Mouse (Mus musculus) kidney, embryonic 15.5 days (tissue): ENCODE data around the gene Cnn2. TPM values are rescaled to one million over a fixed set of nuclear protein-coding genes. Genes with fewer than 3 reads are reported as not detected.

Source experiments
- ATAC-seq: fragments of 200-750 bp; cut with Nextera tagmentation; replicated peaks from 2 replicates; pipeline ENCODE4 v1.8.0; 2017; ENCODE audit warnings: moderate TSS enrichment; ENCODE audit not compliant: low FRiP score
- H3K27ac ChIP-seq: fragments of 300-500 bp; sonication (generic); 2 replicates; pipeline ENCODE4 v1.5.1; 2015; ENCODE audit warnings: mild to moderate bottlenecking, inconsistent platforms
- H3K27me3 ChIP-seq: fragments of 300-500 bp; sonication (generic); 2 replicates; pipeline ENCODE4 v1.6.1; 2015; ENCODE audit warnings: inconsistent platforms
- H3K36me3 ChIP-seq: fragments of 300-500 bp; sonication (generic); 2 replicates; pipeline ENCODE4 v1.6.1; 2015; ENCODE audit warnings: inconsistent platforms
- H3K4me1 ChIP-seq: fragments of 300-500 bp; sonication (generic); 2 replicates; pipeline ENCODE4 v1.6.1; 2015; ENCODE audit warnings: inconsistent platforms
- H3K4me2 ChIP-seq: fragments of 300-500 bp; sonication (generic); 2 replicates; pipeline ENCODE4 v1.6.1; 2015; ENCODE audit warnings: moderate library complexity, mild to moderate bottlenecking, inconsistent platforms
- H3K4me3 ChIP-seq: fragments of 300-500 bp; sonication (generic); replicated peaks from 2 replicates; pipeline ENCODE4 v1.5.1; 2015; ENCODE audit warnings: mild to moderate bottlenecking, inconsistent platforms
- H3K9ac ChIP-seq: fragments of 300-500 bp; sonication (generic); 2 replicates; pipeline ENCODE4 v1.6.1; 2015; ENCODE audit warnings: mild to moderate bottlenecking, inconsistent platforms
- H3K9me3 ChIP-seq: fragments of 300-500 bp; sonication (generic); replicated peaks from 2 replicates; pipeline ENCODE4 v1.6.1; 2016; ENCODE audit warnings: inconsistent platforms
- WGBS: fragments of 180-500 bp; shearing (Covaris S2); methylation state at CpG from one replicate; pipeline ENCODE4 v1.1.7; 2015; ENCODE audit warnings: mixed read lengths; 5-methylcytosine and 5-hydroxymethylcytosine counted together
- polyA plus RNA-seq: library from polyadenylated mRNA; unstranded; fragments of >200 nt; fragmentation: Nextera tagmentation; extraction: Ambion mirVana; gene quantifications from 2 replicates; pipeline ENCODE4 v1.2.1, GENCODE M21; 2015

Gene Cnn2
- polyA plus RNA-seq, 1 experiment from 2014 or later, result 292 TPM

DNA sequence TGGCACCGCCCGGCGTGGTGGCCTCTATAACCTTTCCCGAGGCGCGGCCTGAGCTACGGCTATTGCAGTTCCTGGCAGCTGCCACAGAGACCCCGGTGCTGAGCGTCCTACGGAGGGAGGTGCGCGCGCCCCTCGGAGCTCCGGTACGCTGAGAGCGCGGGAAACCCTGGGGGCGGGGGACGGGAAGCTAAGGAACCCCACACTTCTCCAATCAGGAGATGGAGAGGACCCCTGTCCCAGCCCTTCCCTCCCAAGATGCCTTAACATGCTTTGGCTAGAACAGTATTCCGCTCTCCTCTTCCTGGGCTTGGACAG lies 17.2 kb upstream of the Cnn2 start:
- Histone ChIP-seq H3K4me2 (peak overlapping the region; percentile 92), H3K27ac (no peak overlapping the region), H3K9ac (peak overlapping the region; percentile 47), H3K27me3 (peaks cover 29% of the 10 kb centered on the region), H3K9me3 (no peaks in the 10 kb centered on the region), H3K36me3 (peaks cover 51% of the 10 kb centered on the region), H3K4me1 (peaks cover 23% of the 10 kb centered on the region), H3K4me3 (peak overlapping the region; percentile 45)
- WGBS, result 3% methylated on average over 21 of the region's 21 CpGs
- 0 out of 2 replicates have a peak, but pooled peaks have one; percentile 1 for ATAC-seq

- Histone ChIP-seq H3K4me2 (no peak overlapping the region), H3K4me3 (no peak overlapping the region), H3K27me3 (peaks cover 29% of the 10 kb centered on the region), H3K4me1 (peaks cover 23% of the 10 kb centered on the region), H3K27ac (no peak overlapping the region), H3K36me3 (peaks cover 51% of the 10 kb centered on the region), H3K9ac (no peak overlapping the region; the same call in 1 of the 2 replicates), H3K9me3 (no peaks in the 10 kb centered on the region)
- no peak for ATAC-seq
- WGBS, result 53% methylated on average over 14 of the region's 14 CpGs
Measured at GRCm38 (mm10) chr10:79972831-79973230, 15.6 kb upstream of the Cnn2 start.

GRCm38 (mm10) chr10:79974087-79974486 lies 14.3 kb upstream of the Cnn2 start:
- WGBS, result 88% methylated on average over 21 of the region's 21 CpGs
- Histone ChIP-seq H3K36me3 (peaks cover 54% of the 10 kb centered on the region), H3K27me3 (peaks cover 29% of the 10 kb centered on the region), H3K27ac (no peak overlapping the region), H3K9me3 (no peaks in the 10 kb centered on the region), H3K4me2 (no peak overlapping the region), H3K4me3 (no peak overlapping the region), H3K9ac (no peak overlapping the region), H3K4me1 (peaks cover 23% of the 10 kb centered on the region)
- ATAC-seq, result no peak; the same call in 1 of the 2 replicates

- Histone ChIP-seq H3K9me3 (no peaks in the 10 kb centered on the region), H3K4me2 (no peak overlapping the region), H3K27ac (no peak overlapping the region), H3K9ac (no peak overlapping the region), H3K4me1 (peaks cover 25% of the 10 kb centered on the region), H3K4me3 (no peak overlapping the region), H3K27me3 (peaks cover 27% of the 10 kb centered on the region), H3K36me3 (peaks cover 59% of the 10 kb centered on the region)
- no peak for ATAC-seq
- 77% methylated on average over 8 of the region's 8 CpGs for WGBS
Measured at GRCm38 (mm10) chr10:79974668-79975067, 13.7 kb upstream of the Cnn2 start.

- Histone ChIP-seq H3K27ac (no peak overlapping the region), H3K9ac (no peak overlapping the region), H3K4me3 (no peak overlapping the region), H3K9me3 (no peaks in the 10 kb centered on the region), H3K36me3 (peaks cover 68% of the 10 kb centered on the region), H3K27me3 (peaks cover 14% of the 10 kb centered on the region), H3K4me1 (peaks cover 21% of the 10 kb centered on the region), H3K4me2 (no peak overlapping the region)
- 86% methylated on average over 28 of the region's 28 CpGs for WGBS
- no peak for ATAC-seq
Measured at GRCm38 (mm10) chr10:79976071-79976721, 12.2 kb upstream of the Cnn2 start.

- Histone ChIP-seq H3K9ac (no peak overlapping the region), H3K4me2 (no peak overlapping the region), H3K4me1 (peaks cover 21% of the 10 kb centered on the region; the same call in 1 of the 2 replicates), H3K9me3 (no peaks in the 10 kb centered on the region), H3K27ac (no peak overlapping the region), H3K4me3 (no peak overlapping the region), H3K36me3 (peaks cover 72% of the 10 kb centered on the region), H3K27me3 (peaks cover 10% of the 10 kb centered on the region)
- ATAC-seq, result no peak
- 79% methylated on average over 35 of the region's 36 CpGs for WGBS
Measured at GRCm38 (mm10) chr10:79976722-79977107, 11.7 kb upstream of the Cnn2 start.

DNA sequence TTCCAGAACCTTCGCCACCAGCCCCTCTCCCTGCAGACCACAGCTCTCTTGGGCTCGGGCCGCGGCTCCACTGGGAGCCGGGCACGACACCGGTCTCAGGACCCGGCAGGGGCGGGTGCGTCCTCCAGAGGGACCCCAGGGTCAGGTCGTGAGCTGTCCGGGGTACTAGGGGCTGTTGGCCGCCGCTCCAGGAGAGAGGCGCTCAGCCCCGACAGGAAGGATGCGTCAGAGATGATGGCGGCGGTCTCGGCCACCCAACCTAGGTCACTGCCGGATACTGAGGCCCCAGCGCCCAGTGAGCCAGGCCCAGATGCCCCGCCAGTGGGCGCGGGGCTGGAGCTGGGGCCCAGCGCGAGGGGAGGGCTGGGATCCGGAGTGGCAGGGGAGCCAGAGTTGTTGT lies 11.1 kb upstream of the Cnn2 start:
- no peak overlapping the region for H3K4me3 ChIP-seq
- H3K9ac ChIP-seq, result no peak overlapping the region
- no peak overlapping the region for H3K4me2 ChIP-seq
- H3K27ac ChIP-seq, result no peak overlapping the region
- H3K9me3 ChIP-seq, result no peaks in the 10 kb centered on the region
- ATAC-seq, result no peak
- peaks cover 23% of the 10 kb centered on the region for H3K4me1 ChIP-seq
- H3K36me3 ChIP-seq, result peaks cover 73% of the 10 kb centered on the region
- WGBS, result 80% methylated on average over 28 of the region's 28 CpGs
- H3K27me3 ChIP-seq, result peaks cover 4% of the 10 kb centered on the region

GRCm38 (mm10) chr10:79978061-79978460 lies 10.3 kb upstream of the Cnn2 start:
- 95% methylated on average over 21 of the region's 21 CpGs for WGBS
- H3K36me3 ChIP-seq, result peaks cover 73% of the 10 kb centered on the region

GRCm38 (mm10) chr10:79979401-79980155 lies 8.8 kb upstream of the Cnn2 start:
- no peak for ATAC-seq
- no peak overlapping the region for H3K4me2 ChIP-seq
- H3K36me3 ChIP-seq, result peaks cover 63% of the 10 kb centered on the region
- no peak overlapping the region for H3K27ac ChIP-seq
- no peaks in the 10 kb centered on the region for H3K9me3 ChIP-seq
- peaks cover 30% of the 10 kb centered on the region for H3K4me1 ChIP-seq
- WGBS, result 93% methylated on average over 22 of the region's 22 CpGs
- H3K4me3 ChIP-seq, result no peak overlapping the region
- H3K27me3 ChIP-seq, result no peaks in the 10 kb centered on the region
- H3K9ac ChIP-seq, result no peak overlapping the region

More at GRCm38 (mm10) chr10:79978061-79978460, 10.3 kb upstream of the Cnn2 start:
- no peak overlapping the region for H3K9ac ChIP-seq
- no peak overlapping the region for H3K4me3 ChIP-seq
- H3K27ac ChIP-seq, result no peak overlapping the region
- no peaks in the 10 kb centered on the region for H3K9me3 ChIP-seq
- peaks cover 26% of the 10 kb centered on the region for H3K4me1 ChIP-seq
- no peak overlapping the region for H3K4me2 ChIP-seq
- H3K27me3 ChIP-seq, result no peaks in the 10 kb centered on the region
- ATAC-seq, result no peak

GRCm38 (mm10) chr10:79983205-79983604 lies 5.2 kb upstream of the Cnn2 start:
- H3K4me3 ChIP-seq, result peak overlapping the region; percentile 71
- H3K27ac ChIP-seq, result peak overlapping the region; percentile 99
- peaks cover 28% of the 10 kb centered on the region for H3K36me3 ChIP-seq
- H3K27me3 ChIP-seq, result no peaks in the 10 kb centered on the region
- H3K4me1 ChIP-seq, result peaks cover 55% of the 10 kb centered on the region
- WGBS, result 72% methylated on average over 5 of the region's 5 CpGs
- ATAC-seq, result no peak
- peak overlapping the region; percentile 79 for H3K9ac ChIP-seq
- no peaks in the 10 kb centered on the region for H3K9me3 ChIP-seq
- peak overlapping the region; percentile 72 for H3K4me2 ChIP-seq

DNA sequence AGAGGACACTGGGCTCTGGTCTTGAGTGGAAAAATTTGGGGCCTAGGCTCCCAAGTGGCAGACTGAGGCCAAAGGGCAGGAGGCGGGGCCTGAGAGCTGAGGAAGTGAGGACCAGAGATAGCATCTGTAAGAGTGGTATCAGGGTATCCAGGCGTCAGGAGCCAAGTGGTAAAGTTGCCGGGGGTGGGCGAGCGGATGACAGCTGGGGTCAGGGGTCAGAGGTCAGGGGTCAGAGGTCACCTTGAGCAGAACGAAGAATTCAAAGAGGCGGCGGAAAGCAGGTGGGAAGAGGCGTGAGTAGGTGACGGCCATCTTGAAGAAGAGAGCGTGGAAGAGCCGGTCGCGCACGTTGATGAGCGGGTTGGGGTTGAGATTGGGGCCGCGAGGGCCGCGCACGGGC lies 4.7 kb upstream of the Cnn2 start:
- Histone ChIP-seq H3K9me3 (no peaks in the 10 kb centered on the region), H3K9ac (peak overlapping the region; percentile 79), H3K27ac (peak overlapping the region; percentile 99), H3K36me3 (peaks cover 23% of the 10 kb centered on the region), H3K4me3 (peak overlapping the region; percentile 71), H3K4me2 (peak overlapping the region; percentile 72), H3K4me1 (peaks cover 60% of the 10 kb centered on the region), H3K27me3 (peaks cover 4% of the 10 kb centered on the region; the same call in 1 of the 2 replicates)
- ATAC-seq, result no peak
- under 1% methylated on average over 17 of the region's 21 CpGs for WGBS

GRCm38 (mm10) chr10:79984195-79984816 lies 4.1 kb upstream of the Cnn2 start, which contains the start of gene Tmem259:
Gene Tmem259, minus strand, starts transcription at chr10:79984330.
- WGBS, result under 1% methylated on average over 49 of the region's 49 CpGs
- peak within 1 kb of the TSS; percentile 99 for H3K27ac ChIP-seq
- no peaks in the 10 kb centered on the region for H3K9me3 ChIP-seq
- peaks cover 66% of the 10 kb centered on the region for H3K4me1 ChIP-seq
- H3K9ac ChIP-seq, result peak within 1 kb of the TSS; percentile 79
- peak within 1 kb of the TSS; percentile 71 for H3K4me3 ChIP-seq
- H3K4me2 ChIP-seq, result peak within 1 kb of the TSS; percentile 72
- ATAC-seq, result peak; percentile 79
- H3K27me3 ChIP-seq, result peaks cover 6% of the 10 kb centered on the region; the same call in 1 of the 2 replicates
- H3K36me3 ChIP-seq, result peaks cover 17% of the 10 kb centered on the region
